Mouse (Mus musculus) lung, adult 2 months (tissue): ENCODE data around the gene Myh14.

Source experiments
- CTCF ChIP-seq: fragments of 200-500 bp; IDR thresholded peaks from 2 replicates; pipeline ENCODE4 v1.5.1; 2011; ENCODE audit warnings: mild to moderate bottlenecking, low read length, control low read depth; ENCODE audit not compliant: insufficient read depth
- POLR2A ChIP-seq: fragments of 200-500 bp; IDR thresholded peaks from 2 replicates; pipeline ENCODE4 v1.6.1; 2011; ENCODE audit warnings: low read depth, mild to moderate bottlenecking, control low read depth, low read length, borderline replicate concordance; ENCODE audit errors: extremely low read depth

GRCm38 (mm10) chr7:44591348-44592116, 79.1 kb downstream of the Myh14 start:
- no peak for TF ChIP-seq POLR2A
- no peak for TF ChIP-seq CTCF
